Mouse (Mus musculus) left cerebral cortex, adult 9 months (tissue): ENCODE results near the gene Efhd1.
A peak's percentile ranks its signal among the peaks of the same experiment; 100 is the strongest.

Source experiments
- DNase-seq, 2 experiments: peaks; one replicate each; pipeline ENCODE4 v3.0.0; 2022; ENCODE audit warnings: low spot score in 2 of 2

Efhd1 gene

GRCm38 (mm10) chr1:87270204-87270603 lies 6.0 kb downstream of the Efhd1 start:
- no peak for DNase-seq

- no peak for DNase-seq
Measured at GRCm38 (mm10) chr1:87270641-87271467, 6.7 kb downstream of the Efhd1 start.

- no peak for DNase-seq
Measured at GRCm38 (mm10) chr1:87271596-87271995, 7.4 kb downstream of the Efhd1 start.

- no peak for DNase-seq
Measured at GRCm38 (mm10) chr1:87272462-87272861, 8.3 kb downstream of the Efhd1 start.

GRCm38 (mm10) chr1:87273514-87273942 lies 9.4 kb downstream of the Efhd1 start:
- DNase-seq, result peak; percentile 40 to 51

GRCm38 (mm10) chr1:87274134-87274533 lies 10.0 kb downstream of the Efhd1 start:
- DNase-seq, result no peak

- DNase-seq, result no peak
Measured at GRCm38 (mm10) chr1:87275151-87275550, 11.0 kb downstream of the Efhd1 start.

- DNase-seq, result no peak
Measured at GRCm38 (mm10) chr1:87276056-87276455, 11.9 kb downstream of the Efhd1 start.

GRCm38 (mm10) chr1:87280281-87280680 lies 16.1 kb downstream of the Efhd1 start:
- no peak for DNase-seq

- DNase-seq, result no peak
Measured at GRCm38 (mm10) chr1:87281599-87282412, 17.6 kb downstream of the Efhd1 start.

GRCm38 (mm10) chr1:87282413-87282788 lies 18.2 kb downstream of the Efhd1 start:
- DNase-seq, result no peak

- no peak for DNase-seq
Measured at GRCm38 (mm10) chr1:87283410-87283960, 19.3 kb downstream of the Efhd1 start.

- no peak for DNase-seq
Measured at GRCm38 (mm10) chr1:87287105-87287504, 22.9 kb downstream of the Efhd1 start.

- DNase-seq, result no peak
Measured at GRCm38 (mm10) chr1:87291416-87291815, 27.3 kb downstream of the Efhd1 start.

- DNase-seq, result peak in 1 of 2 experiments; percentile 51
Measured at GRCm38 (mm10) chr1:87292420-87293190, 28.4 kb downstream of the Efhd1 start.

GRCm38 (mm10) chr1:87294063-87294710 lies 30.0 kb downstream of the Efhd1 start:
- DNase-seq, result no peak

GRCm38 (mm10) chr1:87294951-87295350 lies 30.8 kb downstream of the Efhd1 start:
- no peak for DNase-seq

- DNase-seq, result no peak
Measured at GRCm38 (mm10) chr1:87297346-87297925, 33.3 kb downstream of the Efhd1 start.

GRCm38 (mm10) chr1:87300360-87301286 lies 36.5 kb downstream of the Efhd1 start:
- no peak for DNase-seq

GRCm38 (mm10) chr1:87301971-87302370 lies 37.8 kb downstream of the Efhd1 start:
- DNase-seq, result no peak
